Mouse (Mus musculus) R1 (cell line): ENCODE results near the gene Mcrip1.
"Not testable (repeated sequence)": the region's sequence is repeated elsewhere in the genome, so short reads cannot be mapped to it uniquely, and the experiment has no call there.

Experiments
- DNase-seq: peaks from one replicate; pipeline ENCODE4 v3.0.0-alpha.2; 2018; ENCODE audit warnings: low read depth, low spot score

The Mcrip1 gene

GRCm38 (mm10) chr11:120514262-120514661 is 35.3 kb downstream of the Mcrip1 start:
- not testable (repeated sequence) for DNase-seq

DNA sequence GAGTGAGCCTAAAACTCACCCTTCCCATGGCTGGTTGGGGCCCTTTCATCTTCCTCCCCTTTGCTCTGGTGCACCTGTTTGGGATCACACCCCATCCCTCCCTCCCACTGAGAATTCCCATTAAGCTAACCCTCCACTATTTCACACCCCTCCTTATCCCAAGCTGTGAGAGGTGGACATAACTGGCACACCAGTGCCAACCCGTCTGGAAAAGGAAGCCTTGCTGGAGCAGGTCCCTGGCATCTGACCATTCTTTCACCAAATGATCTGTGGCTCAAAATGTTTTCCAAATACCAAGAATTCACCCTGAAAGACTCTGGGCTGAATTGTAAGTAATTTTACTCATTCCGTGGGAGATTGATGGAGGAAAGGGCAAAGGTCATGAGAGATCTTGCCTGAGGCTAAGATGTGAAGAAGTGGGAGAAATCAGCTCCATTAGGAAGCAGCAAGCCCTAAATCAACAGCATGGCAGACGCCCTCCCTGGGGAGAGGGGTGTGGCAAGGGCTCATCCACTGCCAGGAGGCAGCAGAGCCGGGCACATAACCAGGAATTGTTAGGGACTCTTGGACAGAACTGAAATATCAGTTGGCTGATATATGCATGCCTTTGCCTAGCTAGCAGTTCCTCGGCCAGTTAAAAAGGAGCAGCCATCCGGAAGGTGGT is 36.6 kb downstream of the Mcrip1 start:
- no peak for DNase-seq

- DNase-seq: no peak
Observed at GRCm38 (mm10) chr11:120510375-120511030, 39.0 kb downstream of the Mcrip1 start.

GRCm38 (mm10) chr11:120509940-120510339 is 39.6 kb downstream of the Mcrip1 start:
- no peak for DNase-seq

GRCm38 (mm10) chr11:120508290-120508870 is 41.1 kb downstream of the Mcrip1 start:
- DNase-seq: no peak

DNA sequence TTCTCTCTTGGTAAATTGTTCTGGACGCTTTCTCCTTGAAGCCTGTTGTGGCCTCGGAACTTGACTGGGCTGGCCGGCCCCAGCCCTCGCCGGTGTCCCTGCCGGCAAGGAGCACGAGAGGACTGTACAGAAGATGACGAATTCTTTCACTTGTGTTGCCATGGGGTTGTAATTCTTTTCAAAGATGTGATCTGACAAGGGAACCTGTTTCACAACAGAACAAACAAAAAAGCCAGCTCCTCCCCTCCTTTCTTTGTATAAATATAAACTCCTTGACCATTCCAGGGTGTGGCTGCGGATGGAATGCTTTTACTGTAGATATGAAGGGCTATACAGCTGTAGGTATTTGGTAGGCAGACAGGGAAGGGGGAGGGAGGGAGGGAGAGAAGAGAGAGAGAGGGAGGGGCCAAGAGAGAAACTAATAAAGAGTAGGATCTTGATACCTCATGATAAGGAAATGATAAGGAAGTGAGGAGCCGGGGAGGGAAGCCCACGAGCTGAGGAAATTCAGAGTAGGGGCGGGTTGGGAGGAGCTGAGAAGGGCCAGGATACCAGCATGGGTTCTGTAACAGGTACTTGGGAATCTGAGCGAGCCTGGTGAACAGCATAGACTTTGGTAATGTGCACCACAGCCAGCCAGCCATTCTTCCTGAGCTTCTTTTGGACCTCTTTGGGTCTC is 41.8 kb downstream of the Mcrip1 start:
- peak; percentile 54 for DNase-seq

- peak; percentile 52 for DNase-seq
Observed at GRCm38 (mm10) chr11:120506899-120507298, 42.6 kb downstream of the Mcrip1 start.

DNA sequence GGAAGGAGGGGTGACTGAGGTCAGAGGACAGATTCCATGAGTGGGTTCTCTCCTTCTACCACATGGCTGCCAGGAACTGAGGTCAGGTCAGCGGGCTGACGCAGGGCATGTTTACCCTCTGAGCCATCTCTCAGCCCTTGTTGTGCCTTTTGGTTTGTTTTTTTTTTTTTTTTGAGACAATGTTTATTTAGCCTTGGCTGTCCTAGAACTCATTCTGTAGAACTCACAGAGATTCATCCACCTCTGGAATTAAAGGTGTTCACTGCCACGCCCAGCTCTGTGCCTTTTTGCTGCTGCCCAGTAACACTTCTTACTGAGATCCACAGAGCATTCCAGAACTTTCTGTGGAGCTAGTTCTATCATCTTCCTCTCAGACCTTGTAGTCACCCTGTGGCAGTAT is 43.9 kb downstream of the Mcrip1 start:
- no peak for DNase-seq

GRCm38 (mm10) chr11:120501701-120502100 is 47.8 kb downstream of the Mcrip1 start:
- no peak for DNase-seq

DNA sequence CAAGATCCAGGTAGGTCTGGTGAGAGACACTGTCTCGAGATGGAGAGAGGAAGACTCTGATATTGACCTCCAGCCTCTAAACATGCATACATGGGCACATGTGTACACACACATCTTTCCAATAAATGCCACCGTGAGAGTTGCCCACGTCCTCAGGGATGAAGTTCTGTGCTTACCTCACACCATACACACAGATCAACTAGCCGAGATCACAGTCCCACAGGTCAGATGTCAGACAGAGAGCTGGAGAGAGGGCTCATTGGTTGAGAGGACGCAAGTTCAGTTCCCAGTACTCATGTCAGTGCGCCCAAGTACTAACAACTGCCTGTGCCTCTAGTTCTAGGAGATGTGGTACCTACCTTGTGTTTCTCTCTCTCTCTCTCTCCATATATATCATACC is 48.5 kb downstream of the Mcrip1 start:
- no peak for DNase-seq

DNA sequence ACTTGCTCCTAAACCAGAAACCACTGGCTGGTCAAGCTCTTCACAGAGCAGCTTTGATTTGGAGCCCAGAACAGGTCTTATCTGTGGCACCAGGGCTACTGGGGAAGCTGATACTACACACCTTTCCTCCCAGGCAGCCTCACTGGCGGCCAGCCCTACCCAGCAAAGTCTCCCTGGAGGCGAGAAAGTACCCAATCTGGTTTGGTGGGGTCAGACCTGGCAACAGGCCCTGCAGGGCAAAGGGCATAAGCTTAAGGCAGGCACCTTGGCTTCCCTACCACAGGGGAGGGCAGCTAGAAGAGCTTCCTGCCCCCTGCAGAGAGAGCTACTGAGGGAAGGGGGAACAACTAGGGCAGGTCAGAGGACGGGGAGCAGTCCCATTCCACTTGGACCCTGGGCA is 49.2 kb downstream of the Mcrip1 start:
- no peak for DNase-seq

DNA sequence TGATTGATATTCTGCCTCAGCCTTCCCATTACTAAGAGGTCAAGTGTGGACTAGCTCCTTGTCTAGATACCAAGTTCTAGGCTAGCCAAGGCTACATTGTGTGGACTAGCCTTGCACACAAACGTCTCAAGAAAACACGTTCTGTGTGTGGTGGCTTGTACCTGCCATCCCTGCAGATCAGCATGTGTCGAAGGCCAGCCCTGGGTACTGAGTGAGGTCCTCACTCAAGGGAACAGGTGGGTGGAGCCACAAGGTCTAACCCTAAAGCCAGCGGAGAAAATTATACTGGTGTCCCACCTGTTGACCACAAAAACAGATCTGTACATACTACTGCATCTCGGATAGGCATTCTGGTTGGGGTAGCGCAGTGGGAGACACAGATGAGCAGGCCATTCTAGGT is 49.6 kb downstream of the Mcrip1 start:
- DNase-seq: no peak

- DNase-seq: no peak
Observed at GRCm38 (mm10) chr11:120498891-120499290, 50.6 kb downstream of the Mcrip1 start.

GRCm38 (mm10) chr11:120498226-120498625 is 51.3 kb downstream of the Mcrip1 start:
- no peak for DNase-seq

- DNase-seq: no peak
Observed at GRCm38 (mm10) chr11:120497436-120497835, 52.1 kb downstream of the Mcrip1 start.

DNA sequence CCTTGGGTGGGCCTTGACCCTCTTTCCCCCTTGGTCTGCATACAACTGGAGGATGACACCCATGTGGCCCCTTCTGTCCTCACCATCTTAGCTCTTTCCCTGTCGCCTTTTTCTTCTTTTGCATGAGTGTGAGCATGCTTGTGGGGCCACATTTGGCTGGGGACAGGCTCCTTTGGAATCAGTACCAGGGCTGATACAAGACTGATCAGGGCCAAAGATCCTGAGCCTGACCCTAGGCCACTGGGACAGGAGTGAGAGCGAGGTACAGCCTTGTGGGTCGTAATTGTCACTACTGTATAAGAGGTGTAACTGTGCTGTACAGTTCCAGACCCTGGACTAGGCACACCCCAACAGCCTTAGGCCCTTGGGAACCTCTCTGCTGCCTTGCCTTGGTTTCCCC is 55.6 kb downstream of the Mcrip1 start:
- DNase-seq: no peak

GRCm38 (mm10) chr11:120493351-120493750 is 56.2 kb downstream of the Mcrip1 start:
- DNase-seq: no peak
